Mouse (Mus musculus) retina, embryonic 14.5 days (tissue): ENCODE measurements around the gene Msi2.

Experiments
- DNase-seq: peaks from one replicate; pipeline ENCODE4 v3.0.0-alpha.2; 2015; ENCODE audit warnings: low spot score

The Msi2 gene

GRCm38 (mm10) chr11:88636319-88636718 is 82.0 kb downstream of the Msi2 start:
- no peak for DNase-seq

GRCm38 (mm10) chr11:88634627-88635026 is 83.7 kb downstream of the Msi2 start:
- DNase-seq: no peak

- DNase-seq: no peak
Measured at GRCm38 (mm10) chr11:88631932-88632230, 86.4 kb downstream of the Msi2 start.

GRCm38 (mm10) chr11:88631084-88631931 is 87.0 kb downstream of the Msi2 start:
- no peak for DNase-seq

- peak; percentile 79 for DNase-seq
Measured at GRCm38 (mm10) chr11:88629619-88630018, 88.7 kb downstream of the Msi2 start.

GRCm38 (mm10) chr11:88629165-88629564 is 89.1 kb downstream of the Msi2 start:
- no peak for DNase-seq

GRCm38 (mm10) chr11:88628676-88629075 is 89.6 kb downstream of the Msi2 start:
- no peak for DNase-seq

- DNase-seq: no peak
Measured at GRCm38 (mm10) chr11:88627327-88627726, 91.0 kb downstream of the Msi2 start.

GRCm38 (mm10) chr11:88626576-88626975 is 91.7 kb downstream of the Msi2 start:
- no peak for DNase-seq

GRCm38 (mm10) chr11:88626061-88626460 is 92.3 kb downstream of the Msi2 start:
- no peak for DNase-seq

- no peak for DNase-seq
Measured at GRCm38 (mm10) chr11:88625063-88625462, 93.2 kb downstream of the Msi2 start.

GRCm38 (mm10) chr11:88624627-88625026 is 93.7 kb downstream of the Msi2 start:
- no peak for DNase-seq

GRCm38 (mm10) chr11:88623671-88624070 is 94.6 kb downstream of the Msi2 start:
- DNase-seq: no peak

- DNase-seq: no peak
Measured at GRCm38 (mm10) chr11:88622496-88622895, 95.8 kb downstream of the Msi2 start.

GRCm38 (mm10) chr11:88621789-88622188 is 96.5 kb downstream of the Msi2 start:
- DNase-seq: no peak

GRCm38 (mm10) chr11:88620158-88620973 is 97.9 kb downstream of the Msi2 start:
- no peak for DNase-seq

- no peak for DNase-seq
Measured at GRCm38 (mm10) chr11:88619468-88620157, 98.7 kb downstream of the Msi2 start.

GRCm38 (mm10) chr11:88618732-88619309 is 99.5 kb downstream of the Msi2 start:
- DNase-seq: no peak

GRCm38 (mm10) chr11:88618005-88618501 is 100.3 kb downstream of the Msi2 start:
- DNase-seq: no peak

- no peak for DNase-seq
Measured at GRCm38 (mm10) chr11:88617380-88617779, 100.9 kb downstream of the Msi2 start.

GRCm38 (mm10) chr11:88614527-88615305 is 103.6 kb downstream of the Msi2 start:
- DNase-seq: no peak
